Mouse (Mus musculus) telencephalon, adult 2 months (tissue): ENCODE data around the gene Rwdd1.
"Not testable (repeated sequence)": the region's sequence is repeated elsewhere in the genome, so short reads cannot be mapped to it uniquely, and the experiment has no call there.

Experiments used
- DNase-seq: peaks from one replicate; pipeline ENCODE4 v3.0.0-alpha.2; 2011; ENCODE audit warnings: low read depth, low spot score

The Rwdd1 gene

GRCm38 (mm10) chr10:34019302-34020075 lies at the start of gene Rwdd1:
TSS of gene Rwdd1 (minus strand) at chr10:34019624.
- peak; percentile 97 for DNase-seq

- no peak for DNase-seq
Observed at GRCm38 (mm10) chr10:34066591-34066990, 47.2 kb upstream of the Rwdd1 start.

GRCm38 (mm10) chr10:34053987-34054386 lies 34.6 kb upstream of the Rwdd1 start:
- DNase-seq: no peak

- no peak for DNase-seq
Observed at GRCm38 (mm10) chr10:34044210-34044609, 24.8 kb upstream of the Rwdd1 start, which contains the start of gene Calhm4. TSS of gene Calhm4 (minus strand) at chr10:34044310.

DNA sequence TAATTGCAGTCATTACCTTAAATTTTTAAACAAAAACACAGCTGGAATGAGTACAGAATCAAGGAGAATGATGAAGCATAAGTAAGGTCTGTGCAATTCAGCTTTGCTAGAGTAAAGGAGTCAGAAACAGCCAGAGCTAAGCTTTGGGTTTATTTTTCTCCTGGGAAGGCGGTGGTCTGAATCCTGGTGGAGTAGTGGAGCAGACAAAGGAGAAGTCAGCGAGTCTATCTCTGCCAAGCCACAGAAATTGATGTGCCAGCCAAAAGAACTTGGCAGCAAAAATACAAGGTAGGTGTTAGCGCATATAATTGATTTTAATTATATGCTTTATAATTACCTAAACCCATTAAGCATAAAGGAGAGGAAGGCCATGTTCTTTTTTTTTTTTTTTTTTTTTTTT lies 18.0 kb upstream of the Rwdd1 start, which contains the start of gene Trappc3l:
Gene Trappc3l, plus strand, starts transcription at position 197 of the 400 bp plus-strand sequence.
- DNase-seq: no peak

DNA sequence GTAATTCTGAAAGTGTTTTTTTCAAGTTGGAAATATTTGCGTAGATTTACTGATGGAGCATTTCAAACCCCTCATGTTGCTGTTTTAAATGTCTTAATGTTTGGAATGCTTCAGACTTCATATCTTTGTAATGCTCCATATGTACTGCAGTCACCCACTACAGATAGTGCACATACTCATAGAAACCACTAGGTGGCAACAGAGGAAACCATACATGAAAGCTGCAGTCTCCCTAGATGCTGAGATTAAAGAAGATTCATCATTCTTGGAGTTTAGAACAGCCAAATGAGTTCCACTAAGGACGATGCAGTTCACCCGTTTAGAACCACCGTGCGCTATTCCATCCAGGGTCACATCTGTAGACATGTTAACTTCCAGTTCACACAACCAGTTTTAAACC lies 17.2 kb upstream of the Rwdd1 start:
- DNase-seq: no peak

DNA sequence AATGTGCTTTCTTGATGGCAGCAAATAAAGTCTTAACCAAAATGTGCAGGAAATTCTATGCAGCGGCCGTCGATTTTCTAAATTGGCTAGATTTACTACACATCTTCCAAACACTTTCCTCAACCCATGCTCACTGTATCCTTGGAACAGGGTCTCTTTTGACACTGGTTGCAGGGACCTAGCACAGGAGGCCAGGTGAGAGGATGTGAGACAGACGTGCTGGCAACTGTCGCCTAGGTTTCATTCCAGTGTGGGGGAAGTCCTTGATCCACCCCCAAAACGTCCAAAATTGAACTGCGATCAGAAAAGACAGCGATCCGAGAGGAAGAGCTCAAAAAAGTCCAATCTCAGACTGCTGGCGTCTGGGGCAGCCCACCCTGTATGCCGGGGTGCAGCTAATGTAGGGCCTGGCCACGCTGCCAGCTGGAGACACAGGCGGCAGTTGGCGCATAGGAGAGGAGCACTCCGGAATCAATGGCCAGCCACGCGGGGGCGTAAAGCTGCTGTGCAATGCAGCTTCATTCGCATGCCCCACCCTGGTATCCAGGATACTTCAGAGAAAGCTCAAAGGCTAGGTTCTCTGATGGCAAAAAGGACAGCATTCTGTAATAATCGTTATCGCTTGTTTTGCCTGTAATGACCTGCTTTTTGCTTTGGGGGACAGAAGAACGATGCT lies 14.3 kb upstream of the Rwdd1 start:
- DNase-seq: peak; percentile 44

GRCm38 (mm10) chr10:34030322-34030721 lies 10.9 kb upstream of the Rwdd1 start:
- no peak for DNase-seq

GRCm38 (mm10) chr10:34018746-34019301 lies 600 bp downstream of the Rwdd1 start:
- DNase-seq: no peak

DNA sequence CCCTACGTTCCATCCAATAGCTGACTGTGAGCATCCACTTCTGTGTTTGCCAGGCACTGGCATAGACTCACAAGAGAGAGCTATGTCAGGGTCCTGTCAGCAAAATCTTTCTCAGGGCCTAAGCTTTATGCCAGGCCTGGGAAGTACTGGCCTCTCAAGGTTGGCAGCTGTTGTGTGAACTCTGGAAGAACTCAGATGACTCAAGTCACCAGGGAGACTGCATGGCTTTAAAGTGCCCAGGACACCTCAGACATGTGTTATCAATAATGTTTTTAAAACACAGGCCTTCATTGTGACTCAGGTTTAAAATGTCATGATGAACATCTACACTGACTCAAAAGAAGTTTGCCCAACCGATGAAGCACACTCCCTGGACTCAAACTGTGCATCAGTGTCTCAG lies 6.2 kb downstream of the Rwdd1 start:
- DNase-seq: no peak

GRCm38 (mm10) chr10:34012581-34012980 lies 6.8 kb downstream of the Rwdd1 start:
- no peak for DNase-seq

GRCm38 (mm10) chr10:33998397-33998796 lies 21.0 kb downstream of the Rwdd1 start:
- no peak for DNase-seq

DNA sequence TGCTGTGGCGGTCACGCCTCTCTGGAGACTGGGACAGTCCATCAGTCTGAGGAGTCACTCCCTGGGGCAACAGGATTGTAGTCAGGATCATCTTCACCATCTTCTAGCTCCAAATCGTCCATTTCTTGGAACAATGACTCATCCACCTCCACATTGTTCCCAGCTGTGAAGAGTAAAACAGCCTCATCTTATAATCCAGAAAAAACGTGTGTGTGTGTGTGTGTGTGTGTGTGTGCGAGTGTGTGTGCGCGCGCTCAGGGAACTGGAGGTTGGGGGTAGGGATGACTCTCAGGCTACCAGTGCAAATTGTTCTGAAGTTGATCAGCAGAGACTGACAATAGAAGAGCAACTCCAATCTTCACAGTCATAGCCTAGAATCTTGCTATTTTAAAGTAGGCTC lies 22.7 kb downstream of the Rwdd1 start:
- DNase-seq: not testable (repeated sequence)

GRCm38 (mm10) chr10:33986771-33987170 lies 32.7 kb downstream of the Rwdd1 start:
- peak; percentile 77 for DNase-seq

- no peak for DNase-seq
Observed at GRCm38 (mm10) chr10:33974781-33975494, 44.5 kb downstream of the Rwdd1 start.

DNA sequence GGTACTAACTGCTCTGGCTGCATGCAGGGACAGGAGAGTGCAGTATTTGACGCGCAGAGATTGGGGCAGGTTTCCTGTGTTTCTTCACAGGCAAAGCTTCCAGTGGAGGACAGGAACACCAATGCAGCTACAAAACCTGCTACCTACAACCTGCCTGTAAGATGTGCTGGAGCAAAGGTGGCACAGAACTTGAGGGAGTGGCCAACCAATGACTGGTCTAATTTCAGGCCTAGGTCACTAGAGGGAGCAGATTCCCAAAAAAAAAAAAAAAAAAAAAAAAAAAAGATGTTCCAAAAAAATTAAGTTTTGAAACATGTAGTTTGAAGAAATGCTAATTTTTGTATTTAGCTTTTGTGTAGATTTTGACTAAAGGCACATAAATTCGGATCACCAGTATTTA lies 66.9 kb downstream of the Rwdd1 start:
- no peak for DNase-seq

GRCm38 (mm10) chr10:33950803-33951583 lies 68.4 kb downstream of the Rwdd1 start, which contains the start of gene Zup1:
TSS of gene Zup1 (minus strand) at chr10:33951269.
- DNase-seq: peak; percentile 87
